Mouse (Mus musculus) forebrain, embryonic 14.5 days (tissue): ENCODE measurements at regions not wholly inside any gene's neighbourhood (a gene's known extent, or its start where the extent isn't known, plus 50 kb on each side); places are given as distances from the start of the nearest gene placed in this dataset.

Source experiments
- ATAC-seq: fragments of 200-750 bp; cut with Nextera tagmentation; 2 replicates; pipeline ENCODE4 v1.8.0; 2017; ENCODE audit warnings: mild to moderate bottlenecking, moderate library complexity
- DNase-seq: peaks from one replicate; pipeline ENCODE4 v3.0.0-alpha.2; 2015; ENCODE audit warnings: low spot score
- H3K27ac ChIP-seq: fragments of 300-500 bp; sonication (generic); 2 replicates; pipeline ENCODE4 v1.5.1; 2014; ENCODE audit warnings: low read depth, mild to moderate bottlenecking, control low read depth, low read length, moderate library complexity
- H3K27me3 ChIP-seq: fragments of 300-500 bp; sonication (generic); replicated peaks from 2 replicates; pipeline ENCODE4 v1.6.1; 2014; ENCODE audit warnings: low read length, control low read depth, mixed read lengths; ENCODE audit not compliant: control insufficient read depth, insufficient read depth
- H3K36me3 ChIP-seq: fragments of 300-500 bp; sonication (generic); 2 replicates; pipeline ENCODE4 v1.6.1; 2014; ENCODE audit warnings: low read length, control low read depth; ENCODE audit not compliant: control insufficient read depth, insufficient read depth
- H3K4me1 ChIP-seq: fragments of 300-500 bp; sonication (generic); 2 replicates; pipeline ENCODE4 v1.6.1; 2014; ENCODE audit warnings: antibody characterized with exemption, low read length, control low read depth; ENCODE audit not compliant: control insufficient read depth, insufficient read depth
- H3K4me2 ChIP-seq: fragments of 300-500 bp; sonication (generic); 2 replicates; pipeline ENCODE4 v1.6.1; 2014; ENCODE audit warnings: mild to moderate bottlenecking, control low read depth, low read length
- H3K4me3 ChIP-seq: fragments of 300-500 bp; sonication (generic); 2 replicates; pipeline ENCODE4 v1.5.1; 2014; ENCODE audit warnings: low read depth, low read length, control low read depth
- H3K9ac ChIP-seq: fragments of 300-500 bp; sonication (generic); 2 replicates; pipeline ENCODE4 v1.6.1; 2014; ENCODE audit warnings: mild to moderate bottlenecking, low read length, control low read depth, moderate library complexity
- H3K9me3 ChIP-seq: fragments of 300-500 bp; sonication (generic); replicated peaks from 2 replicates; pipeline ENCODE4 v1.6.1; 2016; ENCODE audit warnings: low read length, control low read depth, mixed read lengths; ENCODE audit not compliant: control insufficient read depth
- WGBS: fragments of 180-500 bp; shearing (Covaris S2); extraction: QIAGEN DNeasy Blood & Tissue Kit; methylation state at CpG from one replicate; pipeline ENCODE4 v1.1.7; 2014; 5-methylcytosine and 5-hydroxymethylcytosine counted together

DNA sequence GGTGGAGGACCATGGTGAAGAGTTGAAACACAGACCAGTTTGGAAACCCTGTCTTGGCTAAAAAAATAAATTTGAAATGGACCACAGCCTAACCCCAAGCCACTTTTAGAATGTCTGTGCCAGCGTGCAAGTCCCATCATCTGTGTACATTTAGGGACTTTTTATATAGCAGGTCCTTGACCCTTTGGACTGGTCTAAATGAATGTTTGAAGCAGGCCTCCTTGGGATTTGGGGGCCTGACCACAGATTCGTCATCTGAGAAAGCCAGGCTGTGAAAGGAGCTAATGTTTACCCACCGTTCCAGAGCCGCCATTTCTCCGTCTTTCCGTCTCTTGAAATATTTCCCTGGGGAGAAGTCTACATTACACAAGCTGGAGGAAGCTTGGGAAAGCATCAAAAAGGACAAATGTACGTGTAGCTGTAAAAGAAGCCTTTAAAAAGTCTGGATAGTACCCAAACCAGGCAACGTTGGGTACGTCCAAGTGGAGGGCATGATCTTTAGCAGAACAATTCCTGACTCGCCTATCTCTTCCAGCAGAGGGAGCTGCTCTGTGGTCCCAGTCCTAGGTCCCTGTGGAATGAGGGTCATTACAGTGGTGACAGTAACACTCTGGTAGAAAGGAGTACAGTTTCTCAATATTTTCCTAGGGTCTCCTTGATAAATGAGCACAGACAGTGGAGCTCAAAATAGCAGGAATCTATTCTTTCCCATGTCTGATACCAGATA, 305.0 kb downstream of the Maf start:
- H3K9ac ChIP-seq: no peak overlapping the region
- ATAC-seq (no peak), DNase-seq (peak; percentile 19)
- no peak overlapping the region for H3K4me3 ChIP-seq
- H3K27me3 ChIP-seq: no peaks in the 10 kb centered on the region
- H3K36me3 ChIP-seq: no peaks in the 10 kb centered on the region
- no peak overlapping the region for H3K4me2 ChIP-seq
- H3K9me3 ChIP-seq: no peaks in the 10 kb centered on the region
- no peaks in the 10 kb centered on the region for H3K4me1 ChIP-seq
- H3K27ac ChIP-seq: no peak overlapping the region
- 73% methylated on average over 10 of the region's 10 CpGs for WGBS
